Mouse (Mus musculus) limb, embryonic 12.5 days (tissue): ENCODE results near the gene Cd3g. TPM values are rescaled to one million over a fixed set of nuclear protein-coding genes. Genes with fewer than 3 reads are reported as not detected.

Source experiments
- ATAC-seq: fragments of 200-750 bp; cut with Nextera tagmentation; 2 replicates; pipeline ENCODE4 v1.8.0; 2017; ENCODE audit warnings: low read depth, moderate TSS enrichment; ENCODE audit not compliant: insufficient number of reproducible peaks, insufficient read depth, low FRiP score, low TSS enrichment
- H3K27ac ChIP-seq: fragments of 300-500 bp; sonication (generic); 2 replicates; pipeline ENCODE4 v1.5.1; 2016; ENCODE audit warnings: mild to moderate bottlenecking, moderate library complexity
- H3K27me3 ChIP-seq: fragments of 300-500 bp; sonication (generic); 2 replicates; pipeline ENCODE4 v1.6.1; 2016; ENCODE audit warnings: mild to moderate bottlenecking, moderate library complexity
- H3K36me3 ChIP-seq: fragments of 300-500 bp; sonication (generic); 2 replicates; pipeline ENCODE4 v1.6.1; 2016; ENCODE audit warnings: mild to moderate bottlenecking, moderate library complexity
- H3K4me1 ChIP-seq: fragments of 300-500 bp; sonication (generic); replicated peaks from 2 replicates; pipeline ENCODE4 v1.6.1; 2016
- H3K4me2 ChIP-seq: fragments of 300-500 bp; sonication (generic); 2 replicates; pipeline ENCODE4 v1.6.1; 2016; ENCODE audit warnings: mild to moderate bottlenecking, moderate library complexity
- H3K4me3 ChIP-seq: fragments of 300-500 bp; sonication (generic); replicated peaks from 2 replicates; pipeline ENCODE4 v1.5.1; 2016; ENCODE audit warnings: mild to moderate bottlenecking
- H3K9ac ChIP-seq: fragments of 300-500 bp; sonication (generic); replicated peaks from 2 replicates; pipeline ENCODE4 v1.6.1; 2016; ENCODE audit warnings: mild to moderate bottlenecking, moderate library complexity
- H3K9me3 ChIP-seq: fragments of 300-500 bp; sonication (generic); 2 replicates; pipeline ENCODE4 v1.6.1; 2016; ENCODE audit warnings: mild to moderate bottlenecking, moderate library complexity
- WGBS: fragments of 180-500 bp; shearing (Covaris S2); methylation state at CpG from one replicate; pipeline ENCODE4 v1.1.7; 2016; 5-methylcytosine and 5-hydroxymethylcytosine counted together
- polyA plus RNA-seq: library from polyadenylated mRNA; unstranded; fragments of >200 nt; fragmentation: Nextera tagmentation; extraction: Ambion mirVana; gene quantifications from 2 replicates; pipeline ENCODE4 v1.2.1, GENCODE M21; 2016

Cd3g gene
- polyA plus RNA-seq, 1 experiment from 2014 or later = 0.20 TPM

- 36% methylated on average over 2 of the region's 2 CpGs for WGBS
- no peaks in the 10 kb centered on the region for H3K27me3 ChIP-seq
- H3K9ac ChIP-seq = peak overlapping the region; percentile 95
- no peak for ATAC-seq
- peak overlapping the region; percentile 98 for H3K4me3 ChIP-seq
- H3K36me3 ChIP-seq = peaks cover under 1% of the 10 kb centered on the region; the same call in 1 of the 2 replicates
- H3K4me2 ChIP-seq = peak overlapping the region; percentile 83
- no peaks in the 10 kb centered on the region for H3K9me3 ChIP-seq
- no peak overlapping the region for H3K27ac ChIP-seq
- peaks cover 22% of the 10 kb centered on the region for H3K4me1 ChIP-seq
Observed at GRCm38 (mm10) chr9:44919606-44920005, 60.6 kb downstream of the Cd3g start.

Other genes starting within 250 kb of the Cd3g start
- gene Phldb1, start 245.2 kb downstream of the Cd3g start, polyA plus RNA-seq = 60.4 and 65.4 TPM in 2 replicates
- gene Arcn1, start 212.6 kb downstream of the Cd3g start, polyA plus RNA-seq = 194 and 208 TPM in 2 replicates
- 139 and 150 TPM in 2 replicates for gene Ift46, start 212.5 kb downstream of the Cd3g start, polyA plus RNA-seq
- gene Tmem25, start 181.1 kb downstream of the Cd3g start, polyA plus RNA-seq = 3.6 and 3.7 TPM in 2 replicates
- gene Ttc36, start 177.4 kb downstream of the Cd3g start, polyA plus RNA-seq = not detected in 2 replicates
- 18.2 and 19.9 TPM in 2 replicates for gene Kmt2a, start 99.1 kb downstream of the Cd3g start, polyA plus RNA-seq
- gene Atp5l, start 59.7 kb downstream of the Cd3g start, polyA plus RNA-seq = 556 and 596 TPM in 2 replicates
- 26.4 and 27.8 TPM in 2 replicates for gene Ube4a, start 14.8 kb downstream of the Cd3g start, polyA plus RNA-seq
- gene Cd3d, start 1.4 kb upstream of the Cd3g start, polyA plus RNA-seq = not detected in 2 replicates
- gene Cd3e, start 29.2 kb upstream of the Cd3g start, polyA plus RNA-seq = 0.14 TPM in 1 of 2 replicates, not detected in the other
- gene Mpzl2, start 59.4 kb upstream of the Cd3g start, polyA plus RNA-seq = 12.7 and 16.8 TPM in 2 replicates
- gene Mpzl3, start 74.8 kb upstream of the Cd3g start, polyA plus RNA-seq = 2.3 and 2.5 TPM in 2 replicates
- gene Jaml, start 98.8 kb upstream of the Cd3g start, polyA plus RNA-seq = 0.99 and 1.00 TPM in 2 replicates
- gene Scn2b, start 137.4 kb upstream of the Cd3g start, polyA plus RNA-seq = 6.4 and 6.9 TPM in 2 replicates
- 0.28 and 0.49 TPM in 2 replicates for gene Scn4b, start 158.0 kb upstream of the Cd3g start, polyA plus RNA-seq
- gene BC049352, start 201.6 kb upstream of the Cd3g start, polyA plus RNA-seq = not detected in 2 replicates
- gene Tmprss4, start 223.7 kb upstream of the Cd3g start, polyA plus RNA-seq = not detected in 2 replicates